Mouse (Mus musculus) thymus, postnatal 25 days (tissue): ENCODE measurements around the gene Pnma1.

Source experiments
- DNase-seq: peaks from one replicate; pipeline ENCODE4 v3.0.0; 2022

The Pnma1 gene

GRCm38 (mm10) chr12:84147954-84148621 is at the start of gene Pnma1:
TSS of gene Pnma1 (minus strand) at chr12:84148489.
- DNase-seq: peak; percentile 61

GRCm38 (mm10) chr12:84195195-84195594 is 46.9 kb upstream of the Pnma1 start:
- no peak for DNase-seq

GRCm38 (mm10) chr12:84194400-84195109 is 46.3 kb upstream of the Pnma1 start:
- no peak for DNase-seq

- DNase-seq: peak; percentile 92
Measured at GRCm38 (mm10) chr12:84193642-84194399, 45.5 kb upstream of the Pnma1 start.

- peak; percentile 48 for DNase-seq
Measured at GRCm38 (mm10) chr12:84192741-84193641, 44.7 kb upstream of the Pnma1 start.

- DNase-seq: no peak
Measured at GRCm38 (mm10) chr12:84192280-84192679, 44.0 kb upstream of the Pnma1 start.

- no peak for DNase-seq
Measured at GRCm38 (mm10) chr12:84191770-84192169, 43.5 kb upstream of the Pnma1 start.

- no peak for DNase-seq
Measured at GRCm38 (mm10) chr12:84191190-84191589, 42.9 kb upstream of the Pnma1 start.

GRCm38 (mm10) chr12:84190151-84190820 is 42.0 kb upstream of the Pnma1 start:
- no peak for DNase-seq

- DNase-seq: no peak
Measured at GRCm38 (mm10) chr12:84188881-84189444, 40.7 kb upstream of the Pnma1 start.

- DNase-seq: no peak
Measured at GRCm38 (mm10) chr12:84187752-84188601, 39.7 kb upstream of the Pnma1 start.

GRCm38 (mm10) chr12:84186950-84187349 is 38.7 kb upstream of the Pnma1 start:
- DNase-seq: no peak

GRCm38 (mm10) chr12:84186536-84186935 is 38.2 kb upstream of the Pnma1 start:
- DNase-seq: no peak

GRCm38 (mm10) chr12:84185547-84185946 is 37.3 kb upstream of the Pnma1 start:
- DNase-seq: no peak

GRCm38 (mm10) chr12:84184979-84185378 is 36.7 kb upstream of the Pnma1 start:
- DNase-seq: no peak

- no peak for DNase-seq
Measured at GRCm38 (mm10) chr12:84181999-84182398, 33.7 kb upstream of the Pnma1 start.

GRCm38 (mm10) chr12:84180701-84181435 is 32.6 kb upstream of the Pnma1 start:
- DNase-seq: no peak

- no peak for DNase-seq
Measured at GRCm38 (mm10) chr12:84180090-84180489, 31.8 kb upstream of the Pnma1 start.

- DNase-seq: no peak
Measured at GRCm38 (mm10) chr12:84178652-84179445, 30.6 kb upstream of the Pnma1 start.
